Mouse (Mus musculus): Measurements from ENCODE around the gene Ncor1. TPM values are rescaled to one million over a fixed set of nuclear protein-coding genes. Genes with fewer than 3 reads are reported as not detected.

Gene Ncor1
- total RNA-seq, 2 experiments from 2014 or later: 243 to 266 TPM

- ATAC-seq (replicated peaks; ENCODE audit: low FRiP score, poor library complexity, severe bottlenecking): peak; percentile 88
Measured at GRCm38 (mm10) chr11:62280675-62281600, 177.4 kb downstream of the Ncor1 start, which contains the start of the genes Zswim7 and Ttc19. Gene Zswim7, minus strand, starts transcription at chr11:62281375. Gene Ttc19, plus strand, starts transcription at chr11:62281473.

- peak; percentile 62 for ATAC-seq (replicated peaks; ENCODE audit: low FRiP score, poor library complexity, severe bottlenecking)
Measured at GRCm38 (mm10) chr11:62278027-62278426, 180.3 kb downstream of the Ncor1 start.

DNA sequence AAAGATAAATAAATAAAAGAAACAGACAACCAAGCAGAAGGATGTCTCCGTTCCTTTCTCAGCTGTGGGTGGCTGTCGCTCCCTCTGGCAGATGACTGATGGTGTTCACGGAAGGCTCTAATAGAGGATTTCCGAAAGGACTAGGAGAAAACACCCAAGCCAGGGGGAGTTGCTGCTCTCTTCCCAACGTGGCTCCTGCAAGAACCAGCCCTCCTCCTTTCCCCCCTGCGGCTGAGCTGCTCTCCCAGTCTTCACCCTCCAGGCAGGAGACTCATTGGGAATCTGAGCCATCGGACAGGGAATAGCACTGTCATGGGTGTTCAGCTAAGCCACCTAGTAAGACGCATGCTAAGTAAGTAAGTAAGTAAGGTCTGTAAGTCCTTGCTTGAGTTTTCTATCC, 181.3 kb downstream of the Ncor1 start:
- ATAC-seq (replicated peaks; ENCODE audit: low FRiP score, poor library complexity, severe bottlenecking): no peak

DNA sequence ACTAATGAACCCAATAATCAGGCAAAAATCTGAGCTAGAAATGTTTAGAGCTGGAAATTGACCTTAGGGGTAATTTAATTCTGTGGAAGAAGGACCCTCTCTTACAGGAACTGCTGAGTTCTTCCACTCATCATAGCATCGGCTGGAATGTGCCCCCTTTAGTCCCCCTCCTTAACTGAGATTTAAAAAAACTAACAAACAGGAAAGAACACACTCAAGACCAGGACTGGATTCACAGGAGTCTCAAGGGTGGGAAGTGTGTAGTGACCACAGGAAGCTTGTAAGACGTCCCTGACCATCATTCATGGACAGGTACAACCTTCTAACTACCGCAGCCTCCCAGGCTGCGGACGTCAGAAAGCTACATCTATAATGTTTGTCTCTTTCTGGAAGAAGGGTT, 187.5 kb downstream of the Ncor1 start:
- ATAC-seq (replicated peaks; ENCODE audit: low FRiP score, poor library complexity, severe bottlenecking): no peak

DNA sequence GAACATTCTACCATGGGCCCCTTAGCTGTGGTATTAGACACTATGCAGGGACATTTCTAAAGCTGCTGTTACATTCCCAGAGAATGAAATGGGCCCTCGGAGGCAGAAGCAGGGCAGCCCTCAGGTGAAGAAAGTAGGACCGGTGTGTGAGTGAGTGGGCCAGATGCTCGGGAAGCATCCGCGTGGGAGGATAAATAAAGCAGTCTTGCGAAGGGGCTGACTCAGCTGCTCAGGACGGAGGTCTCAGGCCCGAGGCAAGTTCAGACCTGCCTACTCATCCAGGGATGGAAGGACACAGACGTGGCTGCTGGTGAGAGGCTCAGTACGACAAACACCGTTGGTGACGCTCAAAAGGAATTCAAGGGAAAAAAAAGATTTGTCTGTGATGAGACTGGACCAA, 189.2 kb downstream of the Ncor1 start:
- ATAC-seq (replicated peaks; ENCODE audit: low FRiP score, poor library complexity, severe bottlenecking): no peak

DNA sequence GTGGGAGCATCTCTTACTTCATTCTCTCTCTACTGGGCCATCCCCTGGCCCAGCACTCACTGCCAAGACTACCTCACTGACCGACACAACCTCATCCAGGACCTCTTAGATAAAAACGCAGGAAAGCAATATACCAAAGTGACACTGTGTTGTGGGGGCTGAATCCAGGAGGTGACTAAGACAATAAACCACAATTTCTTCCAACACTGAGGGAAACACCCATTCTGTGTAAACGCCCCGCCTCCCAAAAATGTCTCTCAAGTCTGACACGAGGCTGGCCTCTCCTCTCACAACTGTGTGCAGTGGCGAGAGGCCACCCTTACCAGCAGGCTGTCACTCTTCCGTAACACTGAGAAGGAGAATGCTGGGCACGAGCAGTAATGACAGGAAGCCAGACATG, 190.0 kb downstream of the Ncor1 start:
- ATAC-seq (replicated peaks; ENCODE audit: low FRiP score, poor library complexity, severe bottlenecking): no peak

DNA sequence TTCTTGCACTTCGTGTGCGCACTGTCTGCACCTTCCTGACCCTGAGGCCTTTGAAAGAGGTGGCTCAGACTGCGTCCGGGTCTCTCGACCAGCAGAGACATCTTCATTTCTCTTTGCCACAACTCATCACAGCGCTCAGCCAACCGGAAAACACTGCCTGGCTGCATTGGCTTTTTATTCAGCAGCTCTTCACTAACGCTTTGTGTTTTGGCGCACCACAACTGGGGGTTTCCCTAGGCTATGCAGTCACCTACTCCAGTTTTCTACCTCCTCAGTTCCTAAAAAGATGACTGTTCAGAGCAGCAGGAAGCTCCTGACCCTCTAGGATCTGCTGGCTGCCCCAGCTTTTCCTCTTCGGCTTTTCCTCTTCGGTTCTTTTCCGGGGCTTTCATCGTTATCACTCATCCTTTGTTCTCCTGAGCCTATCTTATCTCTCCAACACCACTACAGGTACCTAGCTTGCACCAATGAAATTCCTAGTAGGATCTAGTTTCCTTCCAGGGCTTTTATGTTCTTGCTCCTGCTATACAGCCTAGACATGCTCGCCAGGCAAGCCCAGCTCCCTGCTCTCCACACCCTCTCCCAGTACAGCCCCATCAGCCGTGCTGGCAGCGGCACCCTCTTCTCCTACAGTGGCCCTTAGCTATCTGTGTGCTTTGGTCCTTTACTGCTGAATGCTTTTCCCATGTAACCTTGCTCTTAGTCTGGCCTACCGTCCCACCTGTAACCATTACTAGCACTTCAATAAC, 191.7 kb downstream of the Ncor1 start:
- no peak for ATAC-seq (replicated peaks; ENCODE audit: low FRiP score, poor library complexity, severe bottlenecking)

Other genes starting within 250 kb of the Ncor1 start
- 0.84 TPM in 1 of 2 replicates, not detected in the other for gene Adora2b, start 209.6 kb downstream of the Ncor1 start, total RNA-seq (2015; ENCODE audit: low replicate concordance)
- 0.77 TPM in 1 of 2 replicates, not detected in the other for gene Adora2b, start 209.6 kb downstream of the Ncor1 start, total RNA-seq (2017; ENCODE audit: low replicate concordance)
- gene Zswim7, start 177.2 kb downstream of the Ncor1 start, total RNA-seq (2015; ENCODE audit: low replicate concordance): 3.8 TPM in 1 of 2 replicates, not detected in the other
- gene Zswim7, start 177.2 kb downstream of the Ncor1 start, total RNA-seq (2017; ENCODE audit: low replicate concordance): not detected in 2 replicates
- gene Ttc19, start 177.1 kb downstream of the Ncor1 start, total RNA-seq (2015; ENCODE audit: low replicate concordance): 0.36 TPM in 1 of 2 replicates, not detected in the other
- 2.7 and 3.4 TPM in 2 replicates for gene Ttc19, start 177.1 kb downstream of the Ncor1 start, total RNA-seq (2017; ENCODE audit: low replicate concordance)
- 2.1 and 3.6 TPM in 2 replicates for gene Pigl, start 81 bp downstream of the Ncor1 start, total RNA-seq (2015; ENCODE audit: low replicate concordance)
- 1.7 TPM in 1 of 2 replicates, not detected in the other for gene Pigl, start 81 bp downstream of the Ncor1 start, total RNA-seq (2017; ENCODE audit: low replicate concordance)
- 12.6 and 55.9 TPM in 2 replicates for gene Cenpv, start 80.7 kb upstream of the Ncor1 start, total RNA-seq (2015; ENCODE audit: low replicate concordance)
- gene Cenpv, start 80.7 kb upstream of the Ncor1 start, total RNA-seq (2017; ENCODE audit: low replicate concordance): 18.4 and 28.8 TPM in 2 replicates
- gene Ubb, start 92.6 kb upstream of the Ncor1 start, total RNA-seq (2015; ENCODE audit: low replicate concordance): 699 and 746 TPM in 2 replicates
- gene Ubb, start 92.6 kb upstream of the Ncor1 start, total RNA-seq (2017; ENCODE audit: low replicate concordance): 465 and 536 TPM in 2 replicates
- 7.6 and 18.9 TPM in 2 replicates for gene Trpv2, start 115.9 kb upstream of the Ncor1 start, total RNA-seq (2015; ENCODE audit: low replicate concordance)
- 7.0 and 7.8 TPM in 2 replicates for gene Trpv2, start 115.9 kb upstream of the Ncor1 start, total RNA-seq (2017; ENCODE audit: low replicate concordance)
- gene Lrrc75a, start 190.0 kb upstream of the Ncor1 start, total RNA-seq (2015; ENCODE audit: low replicate concordance): 2.9 TPM in 1 of 2 replicates, not detected in the other
- 0.53 TPM in 1 of 2 replicates, not detected in the other for gene Lrrc75a, start 190.0 kb upstream of the Ncor1 start, total RNA-seq (2017; ENCODE audit: low replicate concordance)
- gene Mmgt2, start 190.1 kb upstream of the Ncor1 start, total RNA-seq (2015; ENCODE audit: low replicate concordance): 1.8 and 3.8 TPM in 2 replicates
- 3.0 and 4.5 TPM in 2 replicates for gene Mmgt2, start 190.1 kb upstream of the Ncor1 start, total RNA-seq (2017; ENCODE audit: low replicate concordance)